Mouse (Mus musculus) megakaryocyte, embryonic 14.5 days (primary cell): ENCODE measurements at regions not wholly inside any gene's neighbourhood (a gene's known extent, or its start where the extent isn't known, plus 50 kb on each side); places are given as distances from the start of the nearest gene placed in this dataset.

ENCODE experiments used
- FLI1 ChIP-seq: IDR thresholded peaks from 2 replicates; pipeline ENCODE4 v1.6.1; 2012; ENCODE audit warnings: low read length, inconsistent platforms, mixed read lengths
- GATA1 ChIP-seq: IDR thresholded peaks from 3 replicates; pipeline ENCODE4 v1.6.1; 2012; ENCODE audit warnings: mixed read lengths, low read length, inconsistent platforms, borderline replicate concordance

DNA sequence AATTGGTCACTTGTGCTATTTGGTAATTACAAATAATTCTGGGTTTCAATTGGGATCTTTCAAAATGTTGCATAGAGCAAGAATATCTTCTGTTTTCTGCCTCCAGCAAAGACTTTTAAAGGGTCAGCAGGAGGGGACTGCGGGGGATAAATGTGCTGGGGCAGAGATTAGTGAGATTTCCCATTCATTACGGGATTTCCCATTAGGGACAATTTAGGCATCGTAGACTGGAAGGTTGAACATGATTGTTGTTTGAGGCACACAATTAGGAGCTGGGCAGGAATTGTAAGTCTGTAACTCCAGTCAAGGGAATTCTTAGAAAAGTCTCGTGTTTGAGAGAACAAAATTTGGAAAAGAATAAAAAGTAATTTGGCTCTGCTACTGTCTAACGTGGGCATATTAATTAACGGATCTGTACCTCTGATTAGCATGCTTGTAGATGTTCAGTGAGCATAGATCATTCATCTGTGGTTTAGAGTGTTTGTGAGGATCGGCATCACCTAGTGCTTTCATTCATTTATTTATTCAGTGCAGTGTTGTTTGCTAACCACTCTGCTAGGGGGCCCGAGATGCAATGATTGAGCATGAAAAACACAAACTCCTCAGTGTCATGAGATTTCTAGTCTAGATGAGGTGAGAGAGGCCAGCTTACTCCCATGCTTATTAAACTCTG, 341.9 kb upstream of the Slc30a5 start:
- no peak for TF ChIP-seq GATA1
- TF ChIP-seq FLI1: no peak
